Mouse (Mus musculus) cortical plate, adult 2 months (tissue): Measurements from ENCODE around the gene Phf1. TPM values are rescaled to one million over a fixed set of nuclear protein-coding genes. Genes with fewer than 3 reads are reported as not detected.

Experiments used
- H3K27ac ChIP-seq: fragments of 200-500 bp; 2 replicates; pipeline ENCODE4 v1.5.1; 2012; ENCODE audit warnings: low read length, control low read depth, inconsistent platforms; ENCODE audit not compliant: insufficient read depth
- H3K4me1 ChIP-seq: fragments of 200-500 bp; 2 replicates; pipeline ENCODE4 v1.6.1; 2011; ENCODE audit warnings: low read length; ENCODE audit not compliant: control insufficient read depth, insufficient read depth
- H3K4me3 ChIP-seq: fragments of 200-500 bp; 2 replicates; pipeline ENCODE4 v1.5.1; 2011; ENCODE audit warnings: mild to moderate bottlenecking, low read length, control low read depth; ENCODE audit not compliant: insufficient read depth
- CTCF ChIP-seq: fragments of 200-500 bp; IDR thresholded peaks from 2 replicates; pipeline ENCODE4 v1.5.1; 2011; ENCODE audit warnings: mild to moderate bottlenecking, control low read depth, low read length; ENCODE audit not compliant: insufficient read depth; ENCODE audit errors: extremely low read depth
- POLR2A ChIP-seq: fragments of 200-500 bp; IDR thresholded peaks from 2 replicates; pipeline ENCODE4 v1.6.1; 2011; ENCODE audit warnings: mild to moderate bottlenecking, low read length, control low read depth; ENCODE audit not compliant: insufficient read depth; ENCODE audit errors: extremely low read depth
- polyA plus RNA-seq: library from polyadenylated mRNA; depleted of rRNA; stranded (reverse); fragments of >200 nt; gene quantifications from 2 replicates; pipeline ENCODE4 v1.2.3, GENCODE M21; 2012

Phf1 gene
- polyA plus RNA-seq, 1 experiment, result 47.7 TPM

- Histone ChIP-seq H3K4me3 (peak within 1 kb of the TSS; percentile 92), H3K4me1 (peaks cover 14% of the 10 kb centered on the region; the same call in 1 of the 2 replicates), H3K27ac (peak within 1 kb of the TSS; percentile 97)
- TF ChIP-seq POLR2A (peak; percentile 62; the same call in 1 of the 2 replicates), CTCF (no peak)
Measured at GRCm38 (mm10) chr17:26941031-26941789, 8.4 kb downstream of the Phf1 start, which contains the start of gene Syngap1. Gene Syngap1 (plus strand): TSS chr17:26941253.

- TF ChIP-seq POLR2A (no peak), CTCF (no peak)
- Histone ChIP-seq H3K27ac (peak overlapping the region; percentile 97), H3K4me3 (peak overlapping the region; percentile 92), H3K4me1 (peaks cover 14% of the 10 kb centered on the region; the same call in 1 of the 2 replicates)
Measured at GRCm38 (mm10) chr17:26941841-26942570, 9.2 kb downstream of the Phf1 start.

- H3K27ac ChIP-seq, result peak overlapping the region; percentile 95
- peak overlapping the region; percentile 34 for H3K4me3 ChIP-seq
- H3K4me1 ChIP-seq, result peaks cover 11% of the 10 kb centered on the region; the same call in 1 of the 2 replicates
- TF ChIP-seq POLR2A (no peak), CTCF (no peak)
Measured at GRCm38 (mm10) chr17:26945824-26946495, 13.1 kb downstream of the Phf1 start.

- TF ChIP-seq CTCF, result no peak
- peak; percentile 29; the same call in 1 of the 2 replicates for TF ChIP-seq POLR2A
- Histone ChIP-seq H3K27ac (peak overlapping the region; percentile 95), H3K4me1 (peaks cover 11% of the 10 kb centered on the region; the same call in 1 of the 2 replicates), H3K4me3 (peak overlapping the region; percentile 34)
Measured at GRCm38 (mm10) chr17:26946567-26946966, 13.7 kb downstream of the Phf1 start.

- peak overlapping the region; percentile 59 for H3K4me3 ChIP-seq
- peak overlapping the region; percentile 95 for H3K27ac ChIP-seq
- H3K4me1 ChIP-seq, result peaks cover 8% of the 10 kb centered on the region; the same call in 1 of the 2 replicates
- no peak for TF ChIP-seq POLR2A
- TF ChIP-seq CTCF, result no peak
Measured at GRCm38 (mm10) chr17:26947231-26948100, 14.6 kb downstream of the Phf1 start.

GRCm38 (mm10) chr17:26948316-26949050 is 15.6 kb downstream of the Phf1 start:
- peaks cover 13% of the 10 kb centered on the region for H3K4me1 ChIP-seq
- no peak for TF ChIP-seq CTCF
- 0 out of 2 replicates have a peak, but pooled peaks have one; percentile 17 for TF ChIP-seq POLR2A
- peak overlapping the region; percentile 59 for H3K4me3 ChIP-seq
- peak overlapping the region; percentile 91 for H3K27ac ChIP-seq

- TF ChIP-seq POLR2A, result peak; percentile 43
- TF ChIP-seq CTCF, result 0 out of 2 replicates have a peak, but pooled peaks have one; percentile 17
- Histone ChIP-seq H3K4me1 (peaks cover 14% of the 10 kb centered on the region), H3K27ac (peak overlapping the region; percentile 20; the same call in 1 of the 2 replicates), H3K4me3 (peak overlapping the region; percentile 59)
Measured at GRCm38 (mm10) chr17:26949051-26949577, 16.3 kb downstream of the Phf1 start.

GRCm38 (mm10) chr17:26949866-26950265 is 17.0 kb downstream of the Phf1 start:
- TF ChIP-seq POLR2A, result peak; percentile 41; the same call in 1 of the 2 replicates
- no peak for TF ChIP-seq CTCF
- H3K27ac ChIP-seq, result 0 out of 2 replicates have a peak overlapping the region, but pooled peaks have one; percentile 20
- H3K4me1 ChIP-seq, result peaks cover 14% of the 10 kb centered on the region
- H3K4me3 ChIP-seq, result peak overlapping the region; percentile 59
